In the genomic region with DNA sequence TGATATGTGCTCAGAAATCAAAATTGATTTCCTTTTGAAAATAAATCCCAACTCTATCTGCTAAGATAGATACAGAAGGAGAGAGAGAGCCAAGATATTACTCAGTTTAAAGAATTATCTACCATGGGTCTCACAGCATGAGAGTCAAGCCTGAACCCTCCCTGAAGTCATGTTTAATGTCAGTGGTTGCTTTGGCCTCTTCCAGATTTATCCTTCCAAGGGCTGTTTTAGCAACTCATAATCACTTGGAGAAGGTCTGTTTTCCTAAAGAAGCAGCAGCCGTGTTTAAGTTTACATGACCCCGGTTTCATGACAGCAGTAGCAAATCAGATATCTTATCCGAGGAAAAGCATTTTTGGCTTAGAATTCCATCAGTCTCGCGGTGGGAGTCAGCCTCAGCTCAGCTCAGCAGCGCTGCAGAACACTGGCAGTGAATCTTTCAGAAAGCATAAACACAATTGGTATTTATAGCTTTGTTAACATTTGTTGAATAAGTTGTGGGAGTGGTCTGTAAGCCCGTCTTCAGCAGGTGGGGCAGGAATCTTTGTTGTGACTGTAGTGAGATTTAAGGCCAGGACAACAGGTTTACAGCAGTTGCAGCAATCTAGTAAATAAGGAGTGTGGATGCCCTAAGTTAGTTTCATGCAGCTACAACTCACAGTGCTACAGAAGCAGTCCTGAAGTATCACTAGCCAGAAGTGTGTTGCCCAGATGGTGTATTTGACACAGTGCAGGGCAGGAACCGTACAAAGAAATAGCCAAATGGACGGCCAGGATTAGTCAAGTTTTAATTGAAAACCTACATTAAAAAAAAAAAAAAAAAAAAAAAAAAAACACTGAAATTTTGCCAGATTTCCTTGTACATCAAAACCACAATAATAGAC, we compare ENCODE assay signal across 15 mouse cellular contexts.
DNase-seq lines count a peak whose midpoint lies in the region; ATAC-seq lines count a peak whose summit lies in the region.
"Had no signal": no experiment of that assay in that cellular context is flagged by ENCODE, and none has a peak within 500 bp of the region (broad histone marks: within the 10 kb centered on the region; RNA-seq: fewer than 3 reads in every experiment).

No protein-coding gene starts in this region.

- no peak overlapping the region for H3K4me2 ChIP-seq in midbrain, embryonic 14.5 days (ENCODE audit: low read length)
- peak overlapping the region; percentile 46 for H3K4me2 ChIP-seq in intestine, embryonic 16.5 days (ENCODE audit: low read depth, low read length)
- H3K4me2 ChIP-seq in stomach, embryonic 16.5 days (ENCODE audit: low read depth, low read length), result 0 out of 2 replicates have a peak overlapping the region, but pooled peaks have one; percentile 6
- no peak overlapping the region for H3K4me2 ChIP-seq in hindbrain, embryonic 14.5 days (replicated peaks)
- H3K4me2 ChIP-seq: neural tube, embryonic 12.5 days had no signal

- intact Hi-C loops in heart, postnatal 25 days (cut with DNase I), result no loop called here

- peak overlapping the region; percentile 64 for H3K27ac ChIP-seq in heart, embryonic 10.5 days
- H3K27ac ChIP-seq in midbrain, embryonic 10.5 days (replicated peaks), result peak overlapping the region; percentile 42
- no peak overlapping the region; the same call in 1 of the 2 replicates for H3K27ac ChIP-seq in midbrain, embryonic 14.5 days (replicated peaks; ENCODE audit: low read depth, low read length)
- peak overlapping the region; percentile 95 for H3K27ac ChIP-seq in intestine, embryonic 16.5 days (ENCODE audit: low read length)
- peak overlapping the region; percentile 49; the same call in 1 of the 2 replicates for H3K27ac ChIP-seq in stomach, embryonic 16.5 days (ENCODE audit: low read length)
- no peak overlapping the region for H3K27ac ChIP-seq in hindbrain, embryonic 14.5 days
- H3K27ac ChIP-seq: forebrain, embryonic 10.5 days; gastrocnemius, adult 2 months; neural tube, embryonic 12.5 days had no signal

- no peak for DNase-seq in heart, embryonic 10.5 days (ENCODE audit: low spot score)
- no peak for DNase-seq in heart, postnatal 25 days (ENCODE audit: low spot score)
- DNase-seq in midbrain, embryonic 10.5 days (ENCODE audit: low spot score), result no peak
- DNase-seq in midbrain, embryonic 14.5 days, result no peak
- DNase-seq in hindbrain, embryonic 14.5 days (ENCODE audit: low spot score), result no peak
- DNase-seq in layer of hippocampus, postnatal 25 days (ENCODE audit: extremely low spot score in 1 of 2, low spot score in 1 of 2), result no peak
- DNase-seq: adrenal gland, postnatal 25 days; gastrocnemius, adult 2 months; left cerebral cortex, postnatal 4 days; liver, postnatal 0 days had no signal

- no peaks in the 10 kb centered on the region for H3K9me3 ChIP-seq in heart, embryonic 10.5 days
- H3K9me3 ChIP-seq in midbrain, embryonic 10.5 days (replicated peaks), result no peaks in the 10 kb centered on the region
- H3K9me3 ChIP-seq in midbrain, embryonic 14.5 days (ENCODE audit: control insufficient read depth, low read length), result no peaks in the 10 kb centered on the region
- no peaks in the 10 kb centered on the region for H3K9me3 ChIP-seq in intestine, embryonic 16.5 days (ENCODE audit: control insufficient read depth, low read length)
- H3K9me3 ChIP-seq in stomach, embryonic 16.5 days (replicated peaks; ENCODE audit: control insufficient read depth, low read length), result no peaks in the 10 kb centered on the region
- H3K9me3 ChIP-seq in hindbrain, embryonic 14.5 days (ENCODE audit: control insufficient read depth, low read length), result no peaks in the 10 kb centered on the region
- H3K9me3 ChIP-seq: forebrain, embryonic 10.5 days; megakaryocyte, embryonic 14.5 days; neural tube, embryonic 12.5 days had no signal

- H3K36me3 ChIP-seq in heart, embryonic 10.5 days, result no peaks in the 10 kb centered on the region
- no peaks in the 10 kb centered on the region for H3K36me3 ChIP-seq in midbrain, embryonic 10.5 days
- H3K36me3 ChIP-seq in midbrain, embryonic 14.5 days (ENCODE audit: control insufficient read depth, insufficient read depth, low read length), result no peaks in the 10 kb centered on the region
- H3K36me3 ChIP-seq in intestine, embryonic 16.5 days (ENCODE audit: control insufficient read depth, insufficient read depth, low read length), result no peaks in the 10 kb centered on the region
- H3K36me3 ChIP-seq in stomach, embryonic 16.5 days (ENCODE audit: control insufficient read depth, insufficient read depth, low read length), result no peaks in the 10 kb centered on the region
- H3K36me3 ChIP-seq in hindbrain, embryonic 14.5 days (replicated peaks; ENCODE audit: control insufficient read depth, insufficient read depth), result no peaks in the 10 kb centered on the region
- H3K36me3 ChIP-seq: forebrain, embryonic 10.5 days; neural tube, embryonic 12.5 days had no signal

- 10% methylated on average over 9 of the region's 9 CpGs for WGBS in heart, embryonic 10.5 days
- WGBS in midbrain, embryonic 10.5 days, result 44% methylated on average over 9 of the region's 9 CpGs
- 23% methylated on average over 9 of the region's 9 CpGs for WGBS in midbrain, embryonic 14.5 days
- 26% methylated on average over 9 of the region's 9 CpGs for WGBS in intestine, embryonic 16.5 days
- 20% methylated on average over 9 of the region's 9 CpGs for WGBS in stomach, embryonic 16.5 days
- WGBS in hindbrain, embryonic 14.5 days, result 45% methylated on average over 9 of the region's 9 CpGs

- H3K4me3 ChIP-seq in heart, embryonic 10.5 days, result no peak overlapping the region
- H3K4me3 ChIP-seq in midbrain, embryonic 10.5 days, result no peak overlapping the region
- no peak overlapping the region for H3K4me3 ChIP-seq in midbrain, embryonic 14.5 days (replicated peaks; ENCODE audit: low read depth, low read length)
- H3K4me3 ChIP-seq in intestine, embryonic 16.5 days (ENCODE audit: low read length), result peak overlapping the region; percentile 32
- H3K4me3 ChIP-seq in stomach, embryonic 16.5 days (replicated peaks; ENCODE audit: low read length), result no peak overlapping the region
- no peak overlapping the region for H3K4me3 ChIP-seq in hindbrain, embryonic 14.5 days (replicated peaks; ENCODE audit: low read length)
- H3K4me3 ChIP-seq: forebrain, embryonic 10.5 days; gastrocnemius, adult 2 months; megakaryocyte, embryonic 14.5 days; neural tube, embryonic 12.5 days had no signal

- no peak overlapping the region for H3K9ac ChIP-seq in midbrain, embryonic 14.5 days (replicated peaks; ENCODE audit: low read length)
- H3K9ac ChIP-seq in intestine, embryonic 16.5 days (ENCODE audit: low read depth, low read length), result peak overlapping the region; percentile 48; the same call in 1 of the 2 replicates
- no peak overlapping the region for H3K9ac ChIP-seq in stomach, embryonic 16.5 days (ENCODE audit: low read length)
- no peak overlapping the region for H3K9ac ChIP-seq in hindbrain, embryonic 14.5 days
- H3K9ac ChIP-seq: liver, postnatal 0 days; neural tube, embryonic 12.5 days had no signal

- ATAC-seq in midbrain, embryonic 14.5 days (ENCODE audit: low FRiP score, low TSS enrichment), result no peak
- ATAC-seq in intestine, embryonic 16.5 days, result peak; percentile 88
- ATAC-seq in stomach, embryonic 16.5 days (ENCODE audit: insufficient read depth, low FRiP score), result peak; percentile 56; the same call in 1 of the 2 replicates
- ATAC-seq in hindbrain, embryonic 14.5 days (ENCODE audit: low FRiP score), result no peak
- ATAC-seq: liver, postnatal 0 days had no signal

- no peaks in the 10 kb centered on the region for H3K27me3 ChIP-seq in heart, embryonic 10.5 days (ENCODE audit: insufficient read depth, poor library complexity, severe bottlenecking)
- H3K27me3 ChIP-seq in midbrain, embryonic 10.5 days (ENCODE audit: low read depth, poor library complexity, severe bottlenecking), result no peaks in the 10 kb centered on the region
- no peaks in the 10 kb centered on the region for H3K27me3 ChIP-seq in midbrain, embryonic 14.5 days (ENCODE audit: control insufficient read depth, insufficient read depth, low read length)
- no peaks in the 10 kb centered on the region for H3K27me3 ChIP-seq in intestine, embryonic 16.5 days (replicated peaks; ENCODE audit: control insufficient read depth, insufficient read depth, low read length)
- H3K27me3 ChIP-seq in stomach, embryonic 16.5 days (ENCODE audit: control insufficient read depth, insufficient read depth, low read length), result no peaks in the 10 kb centered on the region
- H3K27me3 ChIP-seq in hindbrain, embryonic 14.5 days (ENCODE audit: control insufficient read depth, insufficient read depth, low read length), result no peaks in the 10 kb centered on the region
- H3K27me3 ChIP-seq: megakaryocyte, embryonic 14.5 days; neural tube, embryonic 12.5 days had no signal

- H3K4me1 ChIP-seq in heart, embryonic 10.5 days, result peaks cover 34% of the 10 kb centered on the region
- H3K4me1 ChIP-seq in midbrain, embryonic 10.5 days, result peaks cover 29% of the 10 kb centered on the region
- H3K4me1 ChIP-seq in midbrain, embryonic 14.5 days (ENCODE audit: control insufficient read depth, insufficient read depth, low read length), result 0 out of 2 replicates have a peak, but pooled peaks cover 5% of the 10 kb centered on the region
- H3K4me1 ChIP-seq in intestine, embryonic 16.5 days (ENCODE audit: control insufficient read depth, insufficient read depth, low read length), result peaks cover 6% of the 10 kb centered on the region; the same call in 1 of the 2 replicates
- H3K4me1 ChIP-seq in stomach, embryonic 16.5 days (ENCODE audit: control insufficient read depth, insufficient read depth, low read length), result peaks cover 12% of the 10 kb centered on the region; the same call in 1 of the 2 replicates
- H3K4me1 ChIP-seq in hindbrain, embryonic 14.5 days (replicated peaks; ENCODE audit: control insufficient read depth, insufficient read depth, low read length), result 0 out of 2 replicates have a peak, but pooled peaks cover 3% of the 10 kb centered on the region
- H3K4me1 ChIP-seq: megakaryocyte, embryonic 14.5 days had no signal

Comparison
In these comparisons a context has a peak if more than half of its experiments do, and no peak if none do; other contexts are left out.
1. H3K27ac ChIP-seq: peak in heart, embryonic 10.5 days (single experiment), midbrain, embryonic 10.5 days (single experiment), intestine, embryonic 16.5 days (single experiment) and stomach, embryonic 16.5 days (single experiment); none in midbrain, embryonic 14.5 days (single experiment) and hindbrain, embryonic 14.5 days (single experiment).
2. ATAC-seq: peak in intestine, embryonic 16.5 days (single experiment) and stomach, embryonic 16.5 days (single experiment); none in midbrain, embryonic 14.5 days (single experiment) and hindbrain, embryonic 14.5 days (single experiment).
3. H3K4me2 ChIP-seq: peak in intestine, embryonic 16.5 days (single experiment) and stomach, embryonic 16.5 days (single experiment); none in midbrain, embryonic 14.5 days (single experiment) and hindbrain, embryonic 14.5 days (single experiment).